Mouse (Mus musculus): ENCODE measurements around the gene Olfr1283.
"Not testable (repeated sequence)": the region's sequence is repeated elsewhere in the genome, so short reads cannot be mapped to it uniquely, and the experiment has no call there.

The Olfr1283 gene

GRCm38 (mm10) chr2:111366490-111366889, at the start of gene Olfr1283:
Gene Olfr1283, plus strand, starts transcription at chr2:111366790.
- DNase-seq (ENCODE audit: low spot score in 2 of 2), result no peak

- no peak for DNase-seq (ENCODE audit: low spot score in 2 of 2)
Measured at GRCm38 (mm10) chr2:111326220-111326619, 40.4 kb upstream of the Olfr1283 start, which contains the start of gene Olfr1281. Gene Olfr1281, plus strand, starts transcription at chr2:111326520.

GRCm38 (mm10) chr2:111333721-111334120, 32.9 kb upstream of the Olfr1283 start:
- DNase-seq (ENCODE audit: low spot score in 2 of 2), result not testable (repeated sequence)

- no peak for DNase-seq (ENCODE audit: low spot score in 2 of 2)
Measured at GRCm38 (mm10) chr2:111335976-111336375, 30.6 kb upstream of the Olfr1283 start, which contains the start of gene Olfr1282. Gene Olfr1282, minus strand, starts transcription at chr2:111336076.

- DNase-seq (ENCODE audit: low spot score in 2 of 2), result no peak
Measured at GRCm38 (mm10) chr2:111375222-111375621, 8.6 kb downstream of the Olfr1283 start, which contains the start of gene Olfr1284. Gene Olfr1284, plus strand, starts transcription at chr2:111375522.
